Mouse (Mus musculus): ENCODE measurements around the gene Gramd4.

DNA sequence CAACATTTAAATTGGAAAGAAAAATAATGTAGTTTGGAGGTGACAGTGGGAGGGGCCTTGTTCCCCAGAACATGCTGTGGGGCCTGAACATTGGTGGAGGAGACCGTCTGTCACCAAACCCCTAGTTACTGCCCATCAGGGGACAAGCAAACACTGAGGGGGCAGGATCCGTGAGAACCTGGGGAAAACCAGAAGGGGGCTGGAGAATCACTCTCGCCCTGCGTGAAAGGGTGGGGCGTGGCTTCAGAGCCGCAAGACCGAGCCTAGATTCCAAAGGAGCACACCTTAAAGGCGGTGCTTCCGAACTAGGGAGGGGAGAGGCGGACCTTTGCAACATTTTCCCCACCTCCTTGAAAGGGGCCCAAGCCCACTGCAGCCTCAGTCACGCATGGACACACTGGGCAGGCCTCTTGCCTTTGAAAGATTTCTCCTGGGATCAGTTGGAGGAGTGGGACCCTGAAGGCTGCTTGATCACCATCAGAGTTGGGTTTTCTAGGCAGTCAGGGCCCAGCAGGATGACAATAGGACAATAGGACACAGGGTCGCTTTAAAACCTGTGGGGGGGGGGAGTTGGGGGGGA, 22.6 kb upstream of the Gramd4 start:
- TF ChIP-seq TAL1 (conservative IDR thresholded peaks at IDR 0.05; ENCODE audit: low read depth, low read length): no peak
- no peak for TF ChIP-seq GATA1 (IDR thresholded peaks at IDR 0.05; ENCODE audit: borderline replicate concordance, low read length)
- no peak for TF ChIP-seq CTCF (IDR thresholded peaks at IDR 0.05; ENCODE audit: low read depth, low read length)

Measured in G1E (cell line).